Mouse (Mus musculus): Measurements from ENCODE around the gene Adamts12.

- TF ChIP-seq CTCF (IDR thresholded peaks at IDR 0.05) (no peak), EP300 (IDR thresholded peaks at IDR 0.05) (no peak)
Measured at GRCm38 (mm10) chr15:11125361-11125760, 60.8 kb downstream of the Adamts12 start.

Data from lung, postnatal 0 days (tissue).